Mouse (Mus musculus) cortical plate, adult 2 months (tissue): Measurements from ENCODE around the gene Fam221b. TPM values are rescaled to one million over a fixed set of nuclear protein-coding genes. Genes with fewer than 3 reads are reported as not detected.
A peak's percentile ranks its signal among the peaks of the same experiment; 100 is the strongest.

Source experiments
- H3K27ac ChIP-seq: fragments of 200-500 bp; 2 replicates; pipeline ENCODE4 v1.5.1; 2012; ENCODE audit warnings: low read length, control low read depth, inconsistent platforms; ENCODE audit not compliant: insufficient read depth
- H3K4me1 ChIP-seq: fragments of 200-500 bp; 2 replicates; pipeline ENCODE4 v1.6.1; 2011; ENCODE audit warnings: low read length; ENCODE audit not compliant: control insufficient read depth, insufficient read depth
- H3K4me3 ChIP-seq: fragments of 200-500 bp; 2 replicates; pipeline ENCODE4 v1.5.1; 2011; ENCODE audit warnings: mild to moderate bottlenecking, low read length, control low read depth; ENCODE audit not compliant: insufficient read depth
- CTCF ChIP-seq: fragments of 200-500 bp; IDR thresholded peaks from 2 replicates; pipeline ENCODE4 v1.5.1; 2011; ENCODE audit warnings: mild to moderate bottlenecking, control low read depth, low read length; ENCODE audit not compliant: insufficient read depth; ENCODE audit errors: extremely low read depth
- POLR2A ChIP-seq: fragments of 200-500 bp; IDR thresholded peaks from 2 replicates; pipeline ENCODE4 v1.6.1; 2011; ENCODE audit warnings: mild to moderate bottlenecking, low read length, control low read depth; ENCODE audit not compliant: insufficient read depth; ENCODE audit errors: extremely low read depth
- polyA plus RNA-seq: library from polyadenylated mRNA; depleted of rRNA; stranded (reverse); fragments of >200 nt; gene quantifications from 2 replicates; pipeline ENCODE4 v1.2.3, GENCODE M21; 2012

Gene Fam221b
- polyA plus RNA-seq, 1 experiment: 1.0 TPM

DNA sequence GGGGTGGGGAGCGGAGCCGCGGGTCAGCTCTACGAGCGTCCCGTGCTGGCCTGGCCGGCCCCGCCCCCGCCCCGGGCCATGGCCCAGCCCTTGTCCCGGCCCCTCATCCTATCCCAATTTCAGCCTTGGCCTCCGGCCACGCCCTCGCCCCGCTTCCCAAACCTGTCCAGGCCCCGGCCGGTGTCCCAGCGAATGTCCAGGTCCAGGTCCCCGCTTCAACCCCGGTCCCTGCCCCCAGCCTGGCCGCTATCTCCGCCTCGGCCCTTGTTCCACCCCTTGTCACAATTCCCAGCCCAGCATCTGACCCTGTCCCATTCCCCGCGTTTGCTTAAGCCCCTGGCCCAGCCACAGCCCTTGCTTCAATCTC lies 466 bp upstream of the Fam221b start:
- Histone ChIP-seq H3K4me1 (peaks cover 6% of the 10 kb centered on the region), H3K27ac (no peak overlapping the region), H3K4me3 (peak overlapping the region; percentile 85)
- TF ChIP-seq POLR2A (no peak), CTCF (no peak)

- Histone ChIP-seq H3K4me1 (peaks cover 2% of the 10 kb centered on the region), H3K4me3 (no peak overlapping the region), H3K27ac (no peak overlapping the region)
- no peak for TF ChIP-seq POLR2A
- TF ChIP-seq CTCF: peak; percentile 43; the same call in 1 of the 2 replicates
Observed at GRCm38 (mm10) chr4:43666412-43666811, 2.5 kb downstream of the Fam221b start.

DNA sequence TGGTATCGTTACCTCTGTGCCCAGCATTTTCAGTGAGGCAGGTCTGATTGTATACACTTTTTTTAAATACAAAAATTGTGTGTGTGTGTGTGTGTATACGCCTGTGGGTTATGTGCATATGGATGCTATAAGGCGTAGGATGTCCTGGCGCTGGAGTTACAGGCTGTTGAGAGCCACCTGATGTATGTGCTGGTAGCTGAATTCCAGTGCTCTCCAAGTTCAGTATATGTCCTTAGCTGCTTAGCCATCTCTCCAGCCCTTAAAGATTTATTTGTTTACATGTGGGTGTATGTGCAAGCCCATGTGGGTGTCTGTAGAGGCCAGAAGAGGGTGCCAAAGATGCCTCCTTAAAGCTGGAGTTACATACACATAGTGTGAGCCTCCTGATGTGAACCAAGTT lies 11.8 kb downstream of the Fam221b start:
- H3K27ac ChIP-seq: no peak overlapping the region
- no peak for TF ChIP-seq POLR2A
- no peak overlapping the region; the same call in 1 of the 2 replicates for H3K4me3 ChIP-seq
- no peaks in the 10 kb centered on the region; the same call in 1 of the 2 replicates for H3K4me1 ChIP-seq

DNA sequence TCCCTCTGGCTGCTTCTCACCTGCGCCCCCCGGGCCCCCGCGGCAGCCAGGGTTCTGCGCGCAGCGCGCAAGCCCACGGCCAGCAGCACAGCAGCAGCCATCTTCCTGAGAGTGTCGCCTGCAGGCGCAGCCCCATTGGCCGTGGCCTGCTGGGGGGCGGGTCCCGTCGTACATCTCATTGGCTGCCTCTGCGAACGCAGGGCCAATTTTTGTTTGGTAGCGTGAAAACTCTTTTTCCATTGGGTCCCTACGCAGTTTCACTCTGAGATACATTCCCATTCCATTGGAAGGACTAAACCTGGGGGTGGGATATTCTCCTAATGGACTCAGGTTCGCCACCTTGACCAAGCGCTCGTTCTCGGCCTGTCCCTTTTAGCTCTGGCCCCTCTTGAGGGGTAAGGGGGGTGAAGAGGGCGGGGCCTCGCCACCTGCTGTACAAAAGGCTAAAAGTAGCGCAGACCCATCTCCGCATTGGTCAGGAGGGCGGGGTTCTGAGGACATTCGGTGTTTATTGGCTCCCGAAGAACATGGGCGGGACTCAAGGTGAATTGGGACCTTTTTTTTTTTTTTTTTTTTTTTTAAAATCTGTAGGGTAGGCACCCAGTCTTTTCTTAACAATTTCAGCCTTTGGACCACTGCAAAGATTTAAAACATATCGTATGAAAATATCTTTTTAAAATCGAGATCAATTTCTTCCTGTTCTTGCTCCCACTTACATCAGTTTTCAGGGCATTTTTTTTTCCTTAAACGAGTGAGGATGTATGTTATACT lies 12.4 kb downstream of the Fam221b start, which contains the start of gene Hint2:
TSS of gene Hint2 (minus strand) at position 128 of the 771 bp plus-strand sequence.
- Histone ChIP-seq H3K4me1 (no peaks in the 10 kb centered on the region; the same call in 1 of the 2 replicates), H3K27ac (peak within 1 kb of the TSS; percentile 90), H3K4me3 (peak within 1 kb of the TSS; percentile 51)
- TF ChIP-seq POLR2A: peak; percentile 81
- TF ChIP-seq CTCF: no peak

- Histone ChIP-seq H3K4me3 (peak overlapping the region; percentile 51), H3K4me1 (no peaks in the 10 kb centered on the region; the same call in 1 of the 2 replicates), H3K27ac (peak overlapping the region; percentile 90)
- no peak for TF ChIP-seq POLR2A
- TF ChIP-seq CTCF: no peak
Observed at GRCm38 (mm10) chr4:43655656-43656338, 13.1 kb downstream of the Fam221b start.

GRCm38 (mm10) chr4:43653161-43654015 lies 15.6 kb downstream of the Fam221b start, which contains the start of gene Spag8:
Spag8 (minus strand) TSS chr4:43653594.
- no peak for TF ChIP-seq CTCF
- TF ChIP-seq POLR2A: no peak
- no peak within 1 kb of the TSS for H3K4me3 ChIP-seq
- no peak within 1 kb of the TSS for H3K27ac ChIP-seq
- H3K4me1 ChIP-seq: no peaks in the 10 kb centered on the region; the same call in 1 of the 2 replicates

DNA sequence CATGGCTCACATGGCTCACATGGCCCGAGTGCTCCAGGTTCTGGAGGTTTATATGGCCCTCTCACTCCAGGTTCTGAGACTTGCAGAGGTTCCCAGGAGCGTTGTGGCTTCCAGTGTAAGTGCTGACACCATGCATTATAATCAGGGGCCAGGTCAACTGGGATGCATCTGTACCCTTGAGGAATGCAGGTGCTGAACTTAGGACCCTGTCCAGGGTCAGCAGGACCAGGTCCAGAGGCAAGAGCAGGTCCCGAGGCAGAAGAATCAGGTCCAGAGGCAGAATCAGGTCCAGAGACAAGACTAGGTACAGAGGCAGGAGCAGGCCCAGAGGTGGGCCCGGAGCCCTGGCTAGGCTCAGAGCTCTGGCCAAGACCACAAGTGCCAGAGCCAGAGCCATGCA lies 16.2 kb downstream of the Fam221b start:
- H3K27ac ChIP-seq: no peak overlapping the region
- TF ChIP-seq POLR2A: no peak
- H3K4me3 ChIP-seq: no peak overlapping the region
- H3K4me1 ChIP-seq: no peaks in the 10 kb centered on the region; the same call in 1 of the 2 replicates

DNA sequence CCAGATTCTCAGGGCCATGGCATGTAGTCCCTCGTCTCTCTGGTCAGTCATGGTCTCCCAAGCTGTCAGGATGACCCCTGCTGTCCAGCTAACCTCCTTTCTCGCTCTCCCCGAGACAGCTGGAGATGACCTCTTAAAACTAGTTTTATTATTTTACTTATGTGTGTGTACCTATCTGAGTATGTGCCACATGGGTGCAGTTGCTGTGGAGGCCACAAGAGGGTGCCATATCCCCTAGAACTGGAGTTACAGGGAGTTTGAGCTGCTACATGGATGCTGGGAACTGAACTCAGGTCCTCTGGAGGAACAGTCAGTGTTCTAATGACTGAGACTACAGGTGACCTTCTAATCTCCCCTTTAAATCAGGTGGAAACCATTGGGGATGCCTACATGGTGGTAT lies 19.2 kb downstream of the Fam221b start:
- TF ChIP-seq POLR2A: no peak
- 0 out of 2 replicates have a peak, but pooled peaks have one; percentile 5 for TF ChIP-seq CTCF
- no peak overlapping the region for H3K27ac ChIP-seq
- H3K4me3 ChIP-seq: no peak overlapping the region
- H3K4me1 ChIP-seq: no peaks in the 10 kb centered on the region

DNA sequence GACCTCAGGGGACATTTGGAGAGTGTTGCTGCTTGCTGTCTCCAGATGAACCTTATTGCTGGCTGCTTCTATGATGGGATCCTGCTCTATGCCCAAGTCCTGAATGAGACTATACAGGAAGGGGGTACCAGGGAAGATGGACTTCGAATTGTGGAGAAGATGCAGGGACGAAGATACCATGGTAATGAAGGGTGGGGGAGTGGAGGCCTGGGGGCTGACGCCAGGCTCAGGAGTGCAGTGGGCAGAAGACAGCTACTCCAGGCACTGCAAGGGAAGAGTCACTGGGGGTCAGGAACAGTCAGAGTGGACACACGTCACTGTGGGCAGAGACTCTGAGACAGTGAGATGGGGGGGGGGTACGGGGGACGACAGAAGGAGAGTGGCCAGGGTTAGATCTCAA lies 28.5 kb downstream of the Fam221b start:
- no peak for TF ChIP-seq CTCF
- no peak for TF ChIP-seq POLR2A
- Histone ChIP-seq H3K4me3 (no peak overlapping the region), H3K27ac (no peak overlapping the region), H3K4me1 (no peaks in the 10 kb centered on the region)
